Mouse (Mus musculus) layer of hippocampus, adult 9-10 months (tissue): ENCODE measurements around the gene Rimbp3.
"Not testable (repeated sequence)": the region's sequence is repeated elsewhere in the genome, so short reads cannot be mapped to it uniquely, and the experiment has no call there.

Experiments
- DNase-seq: peaks from one replicate; pipeline ENCODE4 v3.0.0; 2022; ENCODE audit warnings: low spot score

Rimbp3 gene

DNA sequence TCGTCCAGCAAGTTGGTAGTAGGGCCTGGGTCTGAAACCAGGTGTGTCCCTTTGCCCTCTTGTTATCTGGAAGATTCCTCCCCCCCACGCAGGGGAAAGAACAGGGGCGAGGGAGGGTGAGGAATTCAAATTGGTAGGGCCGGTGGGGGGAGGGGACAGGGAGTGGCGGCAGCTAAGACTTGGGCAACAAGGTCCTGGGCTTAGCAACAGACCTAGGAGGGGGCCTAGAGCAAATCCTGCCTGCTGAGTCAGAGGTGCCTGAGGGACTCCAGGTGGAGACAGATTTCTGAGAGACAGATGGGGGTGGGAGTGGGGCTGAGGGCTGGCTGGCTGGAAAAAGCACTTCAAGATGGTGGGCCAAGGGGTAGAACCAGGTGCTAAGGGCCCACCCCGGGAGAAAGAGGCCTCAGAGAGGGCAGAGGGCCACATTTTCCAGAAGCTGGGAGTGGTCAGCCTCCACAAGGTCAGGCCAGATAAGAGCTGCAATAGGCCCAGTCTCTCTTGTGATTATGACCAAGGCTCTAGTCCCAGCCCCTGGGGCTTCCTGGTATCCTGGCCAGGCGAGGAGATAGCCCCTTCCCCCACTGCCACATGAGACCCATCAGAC, 11.8 kb downstream of the Rimbp3 start:
- DNase-seq: no peak

DNA sequence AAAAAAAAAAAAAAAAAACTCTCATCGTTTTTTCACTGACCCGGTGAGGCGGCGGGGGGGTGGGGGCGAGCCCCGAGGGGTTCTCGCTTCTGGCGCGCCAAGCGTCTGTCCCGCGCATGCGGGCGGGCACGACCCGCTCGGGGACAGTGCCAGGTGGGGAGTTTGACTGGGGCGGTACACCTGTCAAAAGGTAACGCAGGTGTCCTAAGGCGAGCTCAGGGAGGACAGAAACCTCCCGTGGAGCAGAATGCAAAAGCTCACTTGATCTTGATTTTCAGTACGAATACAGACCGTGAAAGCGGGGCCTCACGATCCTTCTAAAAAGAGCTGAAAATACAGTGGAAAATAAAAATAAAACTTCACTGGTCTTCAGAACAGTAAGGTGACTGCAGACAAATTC, 13.8 kb downstream of the Rimbp3 start:
- peak; percentile 75 for DNase-seq

DNA sequence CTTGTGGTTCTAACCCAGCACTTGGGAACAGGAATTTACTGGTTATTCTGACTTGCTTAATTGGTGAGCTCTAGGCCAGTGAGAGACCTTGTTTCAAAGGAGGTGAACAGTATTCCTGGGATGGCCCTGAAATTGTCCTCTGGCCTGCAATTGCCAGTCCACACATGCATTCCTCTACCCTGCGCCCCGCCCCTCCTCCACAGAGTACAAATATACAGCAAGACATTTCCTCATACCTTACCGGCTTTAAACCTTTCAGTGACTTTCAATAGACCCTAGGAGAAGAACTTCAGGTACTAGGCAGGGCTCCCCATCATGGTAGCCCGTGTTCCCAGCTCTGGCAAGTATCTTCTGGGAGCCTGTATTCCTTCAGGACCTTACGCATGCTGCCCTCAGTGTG, 17.2 kb downstream of the Rimbp3 start:
- DNase-seq: no peak

DNA sequence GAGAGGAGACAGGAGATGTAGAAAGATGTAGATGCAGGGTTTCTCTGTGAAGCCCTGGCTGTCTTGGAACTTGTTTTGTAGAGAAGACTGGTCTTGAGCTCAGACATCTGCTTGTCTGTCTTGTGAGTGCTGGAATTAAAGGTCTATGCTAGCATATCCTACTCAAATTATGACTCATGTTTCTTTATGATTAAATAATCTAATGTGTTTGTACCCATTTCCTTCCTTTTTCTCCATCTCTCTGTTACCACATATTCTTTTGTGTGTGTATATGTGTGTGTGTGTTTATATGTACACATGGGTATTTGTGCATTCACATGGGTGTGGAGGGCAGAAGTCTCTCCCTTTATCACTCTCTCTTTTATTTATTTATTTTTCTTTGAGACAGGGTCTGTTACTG, 18.1 kb downstream of the Rimbp3 start:
- no peak for DNase-seq

DNA sequence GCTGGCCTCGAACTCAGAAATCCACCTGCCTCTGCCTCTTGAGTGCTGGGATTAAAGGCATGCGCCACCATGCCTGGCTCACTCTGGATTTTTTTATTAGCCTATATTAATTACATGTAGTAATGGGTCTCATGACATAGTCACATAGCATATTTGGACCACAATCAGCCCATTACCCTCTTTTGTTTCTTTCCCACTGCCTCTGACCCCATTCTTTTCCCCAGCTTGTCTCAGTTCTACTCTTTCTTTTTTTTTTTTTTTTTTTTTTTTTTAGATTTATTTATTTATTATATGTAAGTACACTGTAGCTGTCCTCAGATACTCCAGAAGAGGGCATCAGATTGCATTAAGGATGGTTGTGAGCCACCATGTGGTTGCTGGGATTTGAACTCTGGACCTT, 23.1 kb downstream of the Rimbp3 start:
- not testable (repeated sequence) for DNase-seq

DNA sequence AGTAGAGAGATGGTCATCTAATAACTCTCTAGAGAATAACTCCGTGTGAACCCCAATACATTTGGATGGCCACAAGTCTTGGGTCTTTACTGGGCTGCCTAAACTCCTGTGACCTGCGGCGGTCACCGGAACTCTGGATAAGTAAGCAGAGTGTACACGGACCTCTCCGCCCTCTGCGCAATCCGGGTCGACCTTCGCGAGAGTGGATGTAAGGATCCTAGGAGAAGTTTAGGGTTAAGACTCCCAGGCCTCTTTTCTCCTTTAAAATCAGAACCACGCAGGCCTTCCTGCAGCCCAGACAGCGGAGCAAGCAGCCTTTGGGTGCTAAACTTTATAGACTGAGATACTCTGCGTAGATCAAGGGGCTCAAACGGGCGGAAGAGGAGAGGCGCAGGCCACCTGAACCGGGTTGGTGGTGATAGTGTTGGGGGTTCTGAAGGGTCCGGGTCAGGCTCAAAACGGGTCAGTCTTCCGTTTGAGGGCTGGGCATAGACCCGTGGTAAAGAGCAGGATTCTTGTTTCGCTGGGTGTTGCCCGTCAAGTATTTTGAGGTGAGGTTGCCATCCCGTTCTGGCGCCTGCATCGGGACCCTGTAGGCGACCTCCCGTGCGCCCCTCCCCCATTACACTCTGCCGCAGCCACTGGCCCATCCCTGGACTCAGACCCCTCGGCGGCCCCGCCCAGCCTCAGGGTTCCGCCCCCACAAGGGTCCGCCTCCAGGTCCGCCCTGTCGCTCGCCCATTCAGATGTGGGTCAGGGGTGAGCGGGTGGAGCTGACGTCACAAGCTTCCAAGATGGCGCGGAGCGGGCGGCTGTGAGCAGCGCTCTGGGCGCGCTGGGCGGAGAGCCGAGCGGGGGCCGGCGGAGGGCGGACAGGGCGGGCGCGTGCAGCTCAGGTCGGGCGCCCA, 24.6 kb downstream of the Rimbp3 start, which contains the start of gene Hic2:
Gene Hic2, plus strand, starts transcription at position 779 of the 908 bp plus-strand sequence.
- peak; percentile 65 for DNase-seq

DNA sequence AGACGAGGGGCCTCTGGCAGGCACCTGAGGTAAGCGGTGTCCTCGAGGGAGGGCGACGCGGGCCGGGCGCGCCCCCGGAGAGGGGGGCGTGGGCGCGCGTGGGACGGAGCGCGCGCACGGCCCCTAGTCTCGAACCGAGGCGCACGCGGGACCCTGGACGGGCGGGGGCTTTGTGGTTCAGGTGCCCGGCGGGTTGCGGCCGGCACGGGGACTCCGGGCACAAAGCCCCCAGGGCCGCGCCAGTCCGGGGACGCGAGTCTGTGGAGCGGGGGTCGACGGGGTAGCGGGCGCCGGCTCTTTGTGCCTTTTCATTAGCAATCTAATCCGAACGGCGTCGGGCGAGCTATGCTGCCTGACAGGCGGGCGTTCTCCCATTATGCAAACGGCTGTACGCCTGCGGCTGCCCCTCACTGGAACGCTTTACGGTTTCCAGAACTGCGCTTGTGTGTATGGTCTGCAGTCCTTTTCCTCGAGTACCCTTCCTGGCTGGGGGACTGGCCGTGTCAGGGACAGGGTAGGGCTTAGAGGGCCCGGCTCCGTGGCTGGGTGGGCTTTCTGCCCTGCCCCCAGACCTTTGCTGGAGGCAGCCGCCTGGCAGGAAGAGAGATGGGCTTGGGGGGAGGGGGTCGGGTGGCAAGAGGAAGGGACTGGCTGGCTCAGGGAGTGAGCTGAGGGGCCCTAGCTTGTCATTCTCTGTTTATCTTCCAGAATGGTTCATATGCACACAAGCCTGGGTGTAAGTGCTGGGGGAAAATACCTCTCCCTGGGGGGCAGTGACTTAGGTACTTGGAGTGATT, 25.5 kb downstream of the Rimbp3 start:
- DNase-seq: no peak

DNA sequence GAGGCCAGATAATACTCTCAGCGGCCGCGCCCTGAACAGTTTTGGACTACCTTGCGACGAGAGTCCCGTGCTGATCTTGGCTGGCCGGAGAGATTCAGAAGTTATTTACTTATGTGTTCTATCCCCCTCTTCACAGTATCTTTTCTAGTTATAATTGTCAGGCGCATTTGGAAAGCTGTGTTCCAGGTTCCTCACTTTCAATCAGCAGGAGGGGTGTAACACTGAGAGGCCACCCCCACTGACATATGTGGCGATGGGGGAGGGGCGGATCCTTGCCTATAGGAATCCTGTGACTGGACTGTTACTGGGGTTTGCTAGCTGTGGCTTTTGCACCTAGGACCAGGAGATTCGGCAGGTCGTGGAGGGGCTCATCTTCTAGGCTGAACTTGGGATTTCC, 26.1 kb downstream of the Rimbp3 start:
- DNase-seq: no peak

DNA sequence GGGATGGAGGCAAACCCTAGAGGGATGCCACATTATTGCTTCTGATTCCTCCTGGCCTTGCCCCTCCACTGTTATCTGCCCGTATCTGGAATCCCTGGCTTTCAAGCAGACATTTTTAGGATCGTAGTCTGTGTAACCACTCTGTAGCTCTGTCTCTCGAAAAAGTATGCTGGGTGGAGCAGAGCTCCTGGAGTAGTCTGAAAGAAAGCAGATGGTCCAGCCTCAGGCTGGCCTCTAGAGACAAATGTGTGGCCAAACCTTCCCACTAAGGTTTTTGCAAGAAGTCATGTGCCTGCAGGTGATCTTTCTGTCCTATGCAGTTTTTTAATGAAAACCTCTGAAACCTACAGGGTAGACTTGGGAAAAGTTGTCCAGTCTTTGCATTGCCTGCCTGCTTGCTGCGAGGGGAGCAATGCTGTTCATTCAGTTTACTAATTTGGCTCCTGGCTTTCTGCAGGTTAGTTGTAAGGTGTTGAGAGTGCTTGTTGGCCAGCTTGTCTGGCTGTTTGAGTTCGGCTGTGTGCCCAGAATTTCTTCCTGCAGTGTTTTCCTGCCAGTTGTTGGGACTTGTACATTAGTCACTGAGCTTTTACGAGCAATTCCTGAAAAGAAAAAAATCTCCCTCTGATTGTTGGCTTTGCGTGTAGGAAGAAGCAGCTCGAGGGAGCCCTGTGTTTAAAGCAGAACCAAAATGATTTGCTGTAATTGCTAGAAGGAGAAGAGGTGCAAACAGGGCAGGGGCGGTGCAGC, 26.7 kb downstream of the Rimbp3 start:
- no peak for DNase-seq

DNA sequence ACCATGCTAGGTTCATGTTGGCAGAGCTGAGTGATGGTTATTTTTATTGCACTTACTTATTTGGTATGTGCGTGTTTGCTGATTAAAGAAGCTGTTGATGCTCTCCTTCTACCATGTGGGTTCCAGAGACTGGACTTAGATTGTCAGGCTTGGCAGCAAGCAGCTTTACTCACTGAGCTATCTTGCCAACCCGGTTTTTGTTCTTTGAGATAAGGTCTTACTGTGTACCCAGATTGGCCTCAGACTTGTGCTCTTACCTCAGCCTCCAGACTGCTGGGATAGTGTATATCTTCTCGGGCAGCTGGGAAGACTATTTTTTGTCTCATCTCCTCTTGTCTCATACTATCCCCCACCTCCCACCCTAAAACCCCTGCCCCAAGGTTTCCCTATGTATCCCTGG, 29.2 kb downstream of the Rimbp3 start:
- no peak for DNase-seq

DNA sequence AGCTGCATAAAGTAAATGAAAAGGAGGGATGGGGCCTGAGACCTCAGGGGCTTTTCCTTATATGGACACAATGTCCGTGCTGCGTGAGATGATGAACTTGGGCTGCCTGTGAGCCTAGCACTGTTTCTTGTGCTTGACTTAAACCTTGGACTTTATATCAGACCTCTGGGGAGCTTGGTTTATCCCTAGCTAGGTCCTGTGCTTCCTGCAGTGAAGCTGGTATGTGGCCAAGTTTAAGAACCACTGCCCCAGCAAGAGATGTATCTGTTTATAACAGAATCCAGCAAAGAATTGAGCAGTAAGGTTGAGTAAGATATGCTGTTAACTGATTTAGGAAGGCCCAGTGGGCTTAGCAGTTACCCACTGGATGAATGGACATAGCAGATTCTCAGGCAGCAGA, 31.0 kb downstream of the Rimbp3 start:
- no peak for DNase-seq

DNA sequence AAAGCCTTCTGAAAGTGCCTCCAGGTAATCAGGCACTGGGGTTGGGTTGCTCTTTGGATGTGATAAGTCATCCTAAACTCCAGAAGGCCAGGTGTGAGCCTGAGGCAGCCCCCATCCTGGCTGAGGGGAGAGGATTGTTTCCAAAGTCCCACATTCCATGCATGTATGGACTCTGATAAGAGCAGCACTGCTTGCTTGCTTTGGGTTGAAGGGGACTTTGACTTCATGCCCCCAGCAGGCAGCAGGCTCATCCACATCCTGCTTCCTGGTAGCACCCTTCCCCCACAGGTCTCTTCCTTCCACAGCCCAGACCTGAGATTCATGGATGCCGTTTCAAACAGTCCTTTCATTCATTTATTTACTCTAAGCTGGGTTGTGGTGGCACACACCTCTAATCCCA, 35.3 kb downstream of the Rimbp3 start:
- DNase-seq: no peak

DNA sequence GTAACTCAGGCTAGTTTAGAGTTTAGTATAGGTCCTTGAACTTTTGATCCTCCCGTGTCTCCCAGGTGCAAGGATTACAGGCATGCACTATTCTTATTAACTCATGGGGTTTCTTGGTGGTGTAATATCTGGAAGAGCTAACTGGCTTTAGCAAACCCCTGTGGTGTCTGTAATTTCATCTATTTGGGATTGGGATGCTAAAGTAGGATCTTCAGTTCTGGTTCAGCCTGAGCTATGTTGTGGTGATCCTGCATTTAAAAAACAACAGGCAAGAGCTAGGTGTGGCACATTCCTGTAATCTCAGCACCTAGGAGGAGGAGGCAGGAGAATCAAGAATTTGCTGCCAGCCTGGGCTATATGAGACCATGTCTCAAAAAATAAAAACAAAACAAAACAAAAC, 36.6 kb downstream of the Rimbp3 start:
- DNase-seq: no peak

DNA sequence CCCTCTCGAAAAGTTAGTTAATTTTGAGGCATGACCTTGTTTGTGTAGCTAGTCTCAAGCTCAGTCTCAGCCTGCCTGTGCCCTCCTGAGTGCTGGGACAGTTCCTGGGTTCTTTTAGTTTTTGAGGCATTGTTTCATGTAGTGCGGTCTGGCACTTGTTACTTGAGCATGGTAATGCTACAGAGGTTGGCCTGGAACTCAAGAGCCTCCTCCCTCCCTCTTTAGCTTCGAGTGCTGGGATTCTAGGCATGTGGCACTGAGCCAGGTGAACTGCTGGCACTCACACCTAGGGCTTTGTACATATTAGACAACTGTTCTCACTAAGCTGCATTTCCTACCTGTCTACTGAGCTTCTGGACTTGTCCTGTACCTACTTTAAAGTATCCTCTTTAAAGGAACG, 39.3 kb downstream of the Rimbp3 start:
- DNase-seq: no peak

DNA sequence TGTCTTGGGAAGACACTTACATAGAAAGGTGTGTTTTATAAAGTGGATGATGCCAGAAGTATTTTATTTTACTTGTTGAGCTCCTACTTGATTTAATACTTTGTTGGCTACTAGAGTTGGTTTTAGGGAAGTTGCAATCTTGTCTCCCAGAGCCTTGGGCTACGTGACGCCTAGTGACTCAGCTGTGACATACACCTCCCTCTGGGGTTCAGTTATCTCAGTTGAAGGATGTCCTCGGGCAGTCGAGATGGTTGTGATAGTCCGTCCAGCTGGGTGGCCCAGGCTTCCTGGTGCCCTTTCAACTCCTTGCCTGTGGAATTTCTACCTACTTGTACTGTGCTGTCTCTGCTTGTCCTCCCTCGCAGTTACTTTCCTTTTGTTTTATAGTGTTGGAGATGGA, 40.7 kb downstream of the Rimbp3 start:
- no peak for DNase-seq

DNA sequence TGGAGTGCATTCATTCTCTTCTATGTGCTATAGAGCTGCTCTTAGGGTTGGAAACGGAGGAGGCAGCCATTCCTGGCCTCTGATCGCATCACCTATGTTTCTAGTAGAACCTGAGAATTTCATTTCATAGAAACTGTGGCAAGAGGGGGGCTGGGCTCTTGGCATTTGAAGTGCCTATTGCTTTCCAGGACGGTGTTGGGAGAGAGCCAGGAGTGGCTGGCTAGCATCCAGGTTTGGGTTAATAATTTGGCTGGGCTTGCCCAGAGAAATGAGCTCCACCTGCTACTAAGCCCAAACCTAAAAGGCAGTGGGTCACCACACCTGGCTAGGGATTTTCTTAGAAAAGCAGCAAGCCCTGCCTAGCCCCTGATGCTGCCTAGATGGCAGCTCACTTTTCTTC, 43.1 kb downstream of the Rimbp3 start:
- DNase-seq: no peak

DNA sequence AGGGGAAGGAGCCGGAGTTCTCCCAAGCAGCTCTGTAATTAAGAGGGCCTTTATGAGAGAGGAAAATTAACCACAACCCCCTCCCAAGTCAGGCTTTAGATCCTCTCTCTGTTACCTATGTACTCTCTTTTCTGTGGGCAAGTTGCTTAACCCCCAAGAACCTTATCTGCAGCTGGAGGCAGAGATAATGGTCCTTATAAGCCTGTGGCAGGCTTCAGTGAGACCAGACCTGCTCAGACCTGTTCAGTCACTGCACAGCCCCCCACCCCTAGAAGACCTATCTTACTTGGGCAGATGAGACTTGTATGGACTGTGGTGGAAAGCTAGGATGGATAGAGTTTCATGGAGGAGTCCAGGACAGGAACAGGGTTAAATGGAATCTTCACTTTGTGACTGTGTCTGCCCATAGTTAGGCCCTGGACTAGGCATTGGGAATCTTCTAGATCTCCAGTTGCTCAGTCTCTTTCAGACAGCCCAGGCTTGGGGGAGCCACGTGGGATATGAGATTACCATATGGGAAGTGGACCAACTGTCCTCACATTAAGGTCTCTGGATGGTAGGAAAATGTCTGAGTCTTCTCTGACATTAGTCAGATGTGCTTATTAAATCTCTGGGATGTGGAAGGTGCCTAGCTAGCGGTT, 43.8 kb downstream of the Rimbp3 start:
- DNase-seq: no peak

DNA sequence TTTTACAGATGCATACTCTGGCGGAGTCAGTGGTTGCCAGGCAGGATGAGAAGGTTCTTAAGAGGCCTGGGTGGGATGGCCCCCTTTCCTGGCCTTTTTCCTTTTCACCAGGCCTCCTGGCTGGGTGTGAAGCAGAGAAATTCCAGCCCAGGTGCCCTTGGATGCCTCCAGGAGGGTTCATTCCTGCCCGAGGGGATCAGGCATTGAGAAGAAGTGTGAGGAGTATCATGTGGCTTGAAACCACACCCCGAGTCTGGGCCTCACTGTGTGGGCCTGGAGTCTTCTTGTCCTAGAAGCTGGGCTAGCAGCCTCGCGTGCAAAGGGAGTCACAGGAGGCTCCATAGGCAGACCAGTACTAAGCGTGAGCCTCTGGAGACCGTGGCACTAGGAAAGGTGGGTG, 44.4 kb downstream of the Rimbp3 start:
- no peak for DNase-seq

DNA sequence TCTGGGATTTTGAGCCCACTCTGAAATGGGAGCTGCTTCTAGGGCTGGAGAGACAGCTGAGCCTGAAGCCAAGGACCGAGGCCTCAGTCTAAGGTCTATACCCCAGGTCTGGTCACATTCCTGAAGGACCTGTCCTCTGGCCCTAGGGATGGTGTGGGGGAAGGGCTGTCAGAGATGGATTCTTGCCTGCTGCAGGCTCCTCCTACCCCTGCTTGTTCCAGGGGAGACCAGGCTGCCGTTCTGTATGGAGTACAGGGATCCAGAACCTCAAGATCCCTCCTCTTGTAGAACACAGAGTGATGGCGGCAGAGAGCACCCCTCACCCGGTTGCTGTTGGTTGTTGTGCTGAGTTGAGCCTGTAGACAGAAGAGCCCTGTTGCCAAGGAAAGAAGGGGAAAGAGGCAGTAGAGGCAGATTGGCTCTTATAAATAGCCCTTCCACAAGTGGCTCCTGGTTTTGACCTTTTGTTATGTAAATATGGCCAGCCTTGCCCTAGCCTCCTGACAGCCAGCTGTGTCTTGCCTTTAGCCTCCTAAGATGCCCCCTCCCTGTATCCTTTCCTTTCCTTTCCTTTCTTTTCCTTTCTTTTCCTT, 45.7 kb downstream of the Rimbp3 start:
- DNase-seq: no peak

DNA sequence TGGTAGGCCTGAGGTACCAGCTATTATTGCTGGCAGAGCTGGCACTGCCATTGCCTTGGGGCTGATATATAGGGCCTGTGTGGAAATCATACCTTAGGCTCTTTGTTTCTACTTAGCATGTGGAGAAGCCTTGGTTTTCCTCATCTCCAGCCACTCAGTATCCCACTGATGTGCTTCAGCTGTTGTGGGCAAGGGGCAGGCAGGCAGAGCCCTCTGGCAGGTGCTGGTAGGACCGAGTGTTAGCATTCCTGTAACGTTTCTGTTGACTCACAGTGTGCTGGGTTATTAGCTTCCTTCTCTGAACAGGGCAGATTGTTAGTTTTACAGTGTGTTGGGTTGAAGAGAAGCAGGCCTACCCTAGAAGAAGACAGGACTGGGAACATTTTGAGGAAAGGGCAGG, 46.9 kb downstream of the Rimbp3 start:
- DNase-seq: no peak

DNA sequence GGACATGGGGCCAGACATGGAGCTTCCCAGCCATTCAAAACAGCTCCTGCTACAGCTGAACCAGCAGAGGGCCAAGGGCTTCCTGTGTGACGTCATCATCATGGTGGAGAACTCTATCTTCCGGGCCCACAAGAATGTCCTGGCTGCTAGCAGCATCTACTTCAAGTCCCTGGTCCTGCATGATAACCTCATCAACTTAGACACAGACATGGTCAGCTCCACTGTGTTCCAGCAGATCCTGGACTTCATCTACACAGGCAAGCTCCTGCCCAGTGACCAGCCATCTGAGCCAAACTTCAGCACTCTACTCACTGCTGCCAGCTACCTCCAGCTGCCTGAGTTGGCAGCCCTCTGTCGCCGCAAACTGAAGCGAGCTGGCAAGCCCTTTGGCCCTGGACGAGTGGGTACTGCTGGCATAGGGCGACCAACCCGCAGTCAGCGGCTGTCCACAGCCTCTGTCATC, 49.0 kb downstream of the Rimbp3 start:
- no peak for DNase-seq
